ENCODE assay signal across 8 mouse cellular contexts in the genomic region with DNA sequence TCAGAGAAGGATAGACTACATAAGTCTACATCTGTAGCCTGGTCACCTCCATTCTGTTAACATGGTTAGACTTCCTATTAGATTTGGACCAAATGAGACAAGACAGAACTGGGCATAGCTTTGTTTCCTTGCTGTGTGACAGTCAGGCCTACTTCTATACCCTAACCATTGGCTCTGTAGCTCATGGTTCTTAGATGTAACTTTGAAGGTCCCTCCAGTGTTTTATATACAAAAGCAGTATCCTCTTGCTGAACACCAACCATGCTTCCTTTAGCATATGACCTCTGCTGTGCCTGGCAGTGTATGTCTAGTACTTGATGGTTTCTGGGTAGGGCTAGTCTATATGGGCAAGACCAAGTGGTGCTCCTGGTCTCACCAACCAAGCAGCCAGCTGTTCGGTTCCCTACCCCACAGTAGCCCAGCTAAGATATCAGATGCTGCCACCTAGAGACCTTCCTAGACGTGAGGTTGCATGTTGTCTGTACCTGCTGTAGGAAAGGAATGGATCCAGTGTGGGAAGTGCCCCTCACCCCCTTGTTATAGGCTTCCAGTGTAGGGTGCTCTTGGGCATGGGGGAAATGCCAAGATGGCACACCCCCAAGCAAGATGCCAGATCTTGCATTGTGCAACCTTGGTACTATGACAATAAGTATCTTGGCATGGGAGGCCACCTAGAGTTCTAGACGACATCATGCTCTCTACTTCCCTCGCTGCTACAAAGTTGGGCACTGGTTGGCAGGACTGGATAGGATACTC. TPM values are rescaled to one million over a fixed set of nuclear protein-coding genes. Genes with fewer than 3 reads are reported as not detected.
DNase-seq lines count a peak whose midpoint lies in the region; ATAC-seq and TF ChIP-seq lines count a peak whose summit lies in the region.

No protein-coding gene starts in this region.

- no peak for TF ChIP-seq POLR2A in limb, embryonic 14.5 days (IDR thresholded peaks at IDR 0.05; ENCODE audit: borderline replicate concordance, extremely low read depth, insufficient read depth, insufficient read length)

- H3K4me2 ChIP-seq in forebrain, embryonic 15.5 days (replicated peaks) = peak overlapping the region; percentile 97
- 0 out of 2 replicates have a peak overlapping the region, but pooled peaks have one; percentile 93 for H3K4me2 ChIP-seq in limb, embryonic 14.5 days (replicated peaks; ENCODE audit: low read depth, low read length, severe bottlenecking)
- H3K4me2 ChIP-seq in neural tube, embryonic 15.5 days = peak overlapping the region; percentile 99; the same call in 1 of the 2 replicates

- 34% methylated on average over 4 of the region's 4 CpGs for WGBS in forebrain, embryonic 15.5 days
- 42% methylated on average over 4 of the region's 4 CpGs for WGBS in limb, embryonic 14.5 days
- WGBS in neural tube, embryonic 15.5 days = 36% methylated on average over 4 of the region's 4 CpGs

- H3K27ac ChIP-seq in left cerebral cortex, adult 2 months = peak overlapping the region; percentile 72; the same call in 1 of the 2 replicates
- H3K27ac ChIP-seq in forebrain, embryonic 15.5 days (replicated peaks) = 0 out of 2 replicates have a peak overlapping the region, but pooled peaks have one; percentile 76
- H3K27ac ChIP-seq in limb, embryonic 14.5 days (replicated peaks; ENCODE audit: low read depth, low read length) = no peak overlapping the region; the same call in 1 of the 2 replicates
- H3K27ac ChIP-seq in neural tube, embryonic 15.5 days (replicated peaks) = peak overlapping the region; percentile 83

- ATAC-seq in forebrain, embryonic 15.5 days (replicated peaks) = no peak
- ATAC-seq in limb, embryonic 14.5 days (ENCODE audit: low FRiP score, low read depth) = no peak
- no peak for ATAC-seq in neural tube, embryonic 15.5 days (ENCODE audit: low FRiP score)

- H3K9me3 ChIP-seq in forebrain, embryonic 15.5 days = no peaks in the 10 kb centered on the region
- no peaks in the 10 kb centered on the region for H3K9me3 ChIP-seq in limb, embryonic 14.5 days (ENCODE audit: control insufficient read depth, low read length)
- H3K9me3 ChIP-seq in neural tube, embryonic 15.5 days (replicated peaks) = no peaks in the 10 kb centered on the region

- H3K27me3 ChIP-seq in forebrain, embryonic 15.5 days = no peaks in the 10 kb centered on the region
- no peaks in the 10 kb centered on the region for H3K27me3 ChIP-seq in limb, embryonic 14.5 days (ENCODE audit: control insufficient read depth, insufficient read depth, low read length)
- H3K27me3 ChIP-seq in neural tube, embryonic 15.5 days (replicated peaks) = no peaks in the 10 kb centered on the region

- H3K4me1 ChIP-seq in forebrain, embryonic 15.5 days = peaks cover 37% of the 10 kb centered on the region
- peaks cover 28% of the 10 kb centered on the region for H3K4me1 ChIP-seq in limb, embryonic 14.5 days (ENCODE audit: control insufficient read depth, insufficient read depth, low read length)
- peaks cover 49% of the 10 kb centered on the region for H3K4me1 ChIP-seq in neural tube, embryonic 15.5 days

- no peak overlapping the region for H3K4me3 ChIP-seq in left cerebral cortex, adult 2 months
- no peak overlapping the region for H3K4me3 ChIP-seq in forebrain, embryonic 15.5 days
- H3K4me3 ChIP-seq in limb, embryonic 14.5 days (replicated peaks; ENCODE audit: low read length) = no peak overlapping the region
- 0 out of 2 replicates have a peak overlapping the region, but pooled peaks have one; percentile 99 for H3K4me3 ChIP-seq in neural tube, embryonic 15.5 days (replicated peaks)

- DNase-seq in left cerebral cortex, adult 2 months (ENCODE audit: extremely low spot score in 1 of 2, low spot score in 2 of 2) = no peak
- no peak for DNase-seq in left cerebral cortex, adult 9 months (ENCODE audit: low spot score in 2 of 2)
- DNase-seq in limb, embryonic 14.5 days (ENCODE audit: low spot score) = no peak
- DNase-seq in gastrocnemius, adult 18-20 months (ENCODE audit: low spot score) = no peak
- DNase-seq in adrenal gland, postnatal 25 days = no peak
- no peak for DNase-seq in natural killer cell, adult 2 months (ENCODE audit: low spot score in 2 of 2)

- intact Hi-C loops in left cerebral cortex, adult 2 months (cut with DNase I) = no loop called here

- peak overlapping the region; percentile 78; the same call in 1 of the 2 replicates for H3K9ac ChIP-seq in forebrain, embryonic 15.5 days (replicated peaks)
- no peak overlapping the region for H3K9ac ChIP-seq in limb, embryonic 14.5 days (ENCODE audit: low read depth, low read length, severe bottlenecking)
- H3K9ac ChIP-seq in neural tube, embryonic 15.5 days (replicated peaks) = no peak overlapping the region

- no peak for TF ChIP-seq CTCF in left cerebral cortex, adult 2 months (IDR thresholded peaks at IDR 0.05)

- H3K36me3 ChIP-seq in forebrain, embryonic 15.5 days = peaks cover 30% of the 10 kb centered on the region
- H3K36me3 ChIP-seq in limb, embryonic 14.5 days (ENCODE audit: control insufficient read depth, insufficient read depth, low read length) = peaks cover 55% of the 10 kb centered on the region
- H3K36me3 ChIP-seq in neural tube, embryonic 15.5 days = peaks cover 40% of the 10 kb centered on the region

RNA-seq across cellular contexts. Expression of gene Slc25a10, which starts 1.2 kb away (rescaled TPM):
- total RNA-seq in left cerebral cortex, adult 2 months (2021) = 10 to 100 TPM; 17.7 to 21.3 TPM
- 27.0 and 32.9 TPM in 2 replicates for polyA plus RNA-seq in forebrain, embryonic 15.5 days (2015; fragmentation: Nextera tagmentation; extraction: Ambion mirVana)
- polyA plus RNA-seq in limb, embryonic 14.5 days (2012; rRNA removed) = 54.4 and 75.1 TPM in 2 replicates
- 44.1 and 44.4 TPM in 2 replicates for polyA plus RNA-seq in limb, embryonic 14.5 days (2014; fragmentation: Nextera tagmentation; extraction: Ambion mirVana)
- polyA plus RNA-seq in neural tube, embryonic 15.5 days (2015; fragmentation: Nextera tagmentation; extraction: Ambion mirVana) = 27.6 and 33.6 TPM in 2 replicates
- 1 to 10 TPM; 3.3 to 4.5 TPM for total RNA-seq in gastrocnemius, adult 18-20 months (2021)
- 102 and 151 TPM in 2 replicates for total RNA-seq in adrenal gland, postnatal 25 days (2021)

RNA-seq across cellular contexts. Expression of gene Mrpl12, which starts 6.1 kb away (rescaled TPM):
- 10 to 100 TPM; 66.1 to 68.3 TPM for total RNA-seq in left cerebral cortex, adult 2 months (2021)
- polyA plus RNA-seq in forebrain, embryonic 15.5 days (2015; fragmentation: Nextera tagmentation; extraction: Ambion mirVana) = 111 and 113 TPM in 2 replicates
- polyA plus RNA-seq in limb, embryonic 14.5 days (2012; rRNA removed) = 87.0 and 101 TPM in 2 replicates
- 127 and 142 TPM in 2 replicates for polyA plus RNA-seq in limb, embryonic 14.5 days (2014; fragmentation: Nextera tagmentation; extraction: Ambion mirVana)
- 142 and 144 TPM in 2 replicates for polyA plus RNA-seq in neural tube, embryonic 15.5 days (2015; fragmentation: Nextera tagmentation; extraction: Ambion mirVana)
- total RNA-seq in gastrocnemius, adult 18-20 months (2021) = 100 to 1,000 TPM; 130 to 136 TPM
- total RNA-seq in adrenal gland, postnatal 25 days (2021) = 96.3 and 104 TPM in 2 replicates

RNA-seq across cellular contexts. Expression of gene Arl16, which starts 23.1 kb away (rescaled TPM):
- total RNA-seq in left cerebral cortex, adult 2 months (2021) = 10 to 100 TPM; 47.9 to 51.9 TPM
- polyA plus RNA-seq in forebrain, embryonic 15.5 days (2015; fragmentation: Nextera tagmentation; extraction: Ambion mirVana) = 49.1 and 50.8 TPM in 2 replicates
- 45.2 and 52.7 TPM in 2 replicates for polyA plus RNA-seq in limb, embryonic 14.5 days (2012; rRNA removed)
- polyA plus RNA-seq in limb, embryonic 14.5 days (2014; fragmentation: Nextera tagmentation; extraction: Ambion mirVana) = 48.9 and 49.7 TPM in 2 replicates
- polyA plus RNA-seq in neural tube, embryonic 15.5 days (2015; fragmentation: Nextera tagmentation; extraction: Ambion mirVana) = 68.1 and 76.7 TPM in 2 replicates
- 1 to 10 TPM; 4.3 to 6.2 TPM for total RNA-seq in gastrocnemius, adult 18-20 months (2021)
- 22.6 and 22.8 TPM in 2 replicates for total RNA-seq in adrenal gland, postnatal 25 days (2021)

RNA-seq across cellular contexts. Expression of gene Ccdc137, which starts 32.6 kb away (rescaled TPM):
- total RNA-seq in left cerebral cortex, adult 2 months (2021) = 10 to 100 TPM; 28.4 to 28.5 TPM
- polyA plus RNA-seq in forebrain, embryonic 15.5 days (2015; fragmentation: Nextera tagmentation; extraction: Ambion mirVana) = 25.2 and 29.9 TPM in 2 replicates
- 42.1 and 43.0 TPM in 2 replicates for polyA plus RNA-seq in limb, embryonic 14.5 days (2012; rRNA removed)
- 29.2 TPM in 2 replicates for polyA plus RNA-seq in limb, embryonic 14.5 days (2014; fragmentation: Nextera tagmentation; extraction: Ambion mirVana)
- polyA plus RNA-seq in neural tube, embryonic 15.5 days (2015; fragmentation: Nextera tagmentation; extraction: Ambion mirVana) = 24.5 and 26.6 TPM in 2 replicates
- 1 to 10 TPM; 5.7 to 6.2 TPM for total RNA-seq in gastrocnemius, adult 18-20 months (2021)
- 24.2 and 27.6 TPM in 2 replicates for total RNA-seq in adrenal gland, postnatal 25 days (2021)

RNA-seq across cellular contexts. Expression of gene Oxld1, which starts 32.6 kb away (rescaled TPM):
- total RNA-seq in left cerebral cortex, adult 2 months (2021) = 10 to 100 TPM; 13.8 to 15.8 TPM
- polyA plus RNA-seq in forebrain, embryonic 15.5 days (2015; fragmentation: Nextera tagmentation; extraction: Ambion mirVana) = 11.1 and 12.0 TPM in 2 replicates
- polyA plus RNA-seq in limb, embryonic 14.5 days (2012; rRNA removed) = 12.3 and 14.7 TPM in 2 replicates
- polyA plus RNA-seq in limb, embryonic 14.5 days (2014; fragmentation: Nextera tagmentation; extraction: Ambion mirVana) = 12.8 and 14.3 TPM in 2 replicates
- 12.1 and 12.8 TPM in 2 replicates for polyA plus RNA-seq in neural tube, embryonic 15.5 days (2015; fragmentation: Nextera tagmentation; extraction: Ambion mirVana)
- 10 to 100 TPM; 18.9 to 24.7 TPM for total RNA-seq in gastrocnemius, adult 18-20 months (2021)
- total RNA-seq in adrenal gland, postnatal 25 days (2021) = 33.8 and 41.3 TPM in 2 replicates
